Mouse (Mus musculus) left cerebral cortex, adult 2 months (tissue): Measurements from ENCODE around the gene Xylt1. TPM values are rescaled to one million over a fixed set of nuclear protein-coding genes. Genes with fewer than 3 reads are reported as not detected.

Experiments
- DNase-seq, 2 experiments: peaks; one replicate each; pipeline ENCODE4 v3.0.0; 2021 to 2022; ENCODE audit warnings: low spot score in 2 of 2, mixed read lengths in 1 of 2; ENCODE audit errors: extremely low spot score in 1 of 2
- H3K27ac ChIP-seq: fragments of 200-600 bp; 2 replicates; pipeline ENCODE4 v1.8.1; 2022
- H3K4me3 ChIP-seq: fragments of 200-600 bp; 2 replicates; pipeline ENCODE4 v1.8.1; 2022
- CTCF ChIP-seq: fragments of 200-600 bp; IDR thresholded peaks from 2 replicates; pipeline ENCODE4 v1.8.1; 2022; ENCODE audit warnings: antibody characterized with exemption, mild to moderate bottlenecking, moderate library complexity
- intact Hi-C: fragments of 180-260 bp; cut with DNase I; formaldehyde crosslinking; loops from one replicate; pipeline ENCODE4 v1.15.1; 2025
- total RNA-seq, 2 experiments: library from RNA; stranded (reverse); gene quantifications; 2 replicates each; pipeline ENCODE4 v1.2.3; 2021

The Xylt1 gene
- total RNA-seq, 2 experiments from 2014 or later: 51.7 to 60.5 TPM

DNA sequence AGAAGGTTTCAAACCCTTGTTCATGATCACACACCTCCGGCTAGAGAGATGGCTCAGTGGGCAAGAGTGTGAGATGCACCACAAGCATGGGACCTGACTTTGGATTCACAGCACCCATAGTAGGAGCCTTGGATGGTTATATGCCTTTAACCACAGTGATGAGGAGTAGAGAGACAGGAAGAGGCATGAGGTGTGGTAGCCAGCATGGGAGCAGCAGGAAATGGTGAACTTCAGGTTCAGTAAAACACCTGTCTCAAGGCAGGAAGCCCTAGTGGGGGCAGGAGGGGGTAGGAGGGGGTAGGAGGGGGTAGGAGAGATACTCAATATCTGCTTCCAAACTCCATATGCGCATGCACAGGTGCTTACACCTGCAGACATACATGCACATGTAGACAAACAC is 257.2 kb downstream of the Xylt1 start:
- TF ChIP-seq CTCF: no peak
- intact Hi-C loops: no loop called here
- DNase-seq: no peak
- Histone ChIP-seq H3K4me3 (no peak overlapping the region), H3K27ac (no peak overlapping the region)

DNA sequence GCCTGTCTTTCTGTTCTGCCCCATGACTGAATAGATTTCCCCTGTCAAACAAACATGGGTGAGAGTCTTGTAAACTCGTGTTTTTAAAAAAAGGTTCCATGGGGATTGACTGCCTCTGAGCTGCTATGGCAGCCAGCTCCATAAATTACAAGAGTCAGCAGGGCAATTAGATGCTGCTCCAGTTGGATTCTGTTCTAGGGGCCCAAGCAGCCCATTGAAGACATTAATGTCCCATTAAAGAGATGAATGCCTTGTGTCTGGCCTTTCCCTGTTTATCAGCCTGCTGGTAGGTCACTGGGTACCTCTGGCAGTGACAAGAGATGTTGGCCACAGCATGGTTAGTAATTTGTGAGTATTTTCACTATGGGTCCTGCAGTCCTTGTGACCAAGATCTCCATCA is 271.9 kb downstream of the Xylt1 start:
- no peak overlapping the region for H3K4me3 ChIP-seq
- intact Hi-C loops: no loop called here
- DNase-seq: no peak
- TF ChIP-seq CTCF: no peak
- H3K27ac ChIP-seq: no peak overlapping the region

DNA sequence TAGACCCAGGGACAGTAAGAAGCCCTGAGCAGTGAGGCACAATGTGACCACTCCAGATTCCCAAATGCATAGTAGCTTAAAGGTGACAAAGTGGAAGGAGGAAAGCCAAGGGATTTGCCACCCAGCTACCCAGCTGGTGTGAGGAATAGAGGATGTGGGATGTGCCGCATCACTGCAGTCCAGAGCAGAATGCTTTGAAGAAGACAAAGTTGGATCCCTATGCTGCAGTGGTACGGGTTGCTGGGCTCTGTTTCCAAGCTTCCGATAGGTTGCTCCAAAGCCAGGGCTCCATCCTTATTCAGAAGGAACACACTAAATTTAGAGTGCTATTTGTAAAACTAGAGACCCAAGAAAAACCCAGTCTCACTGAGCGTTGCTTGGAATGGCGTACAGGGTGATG is 275.0 kb downstream of the Xylt1 start:
- DNase-seq: no peak
- intact Hi-C loops: loop anchor here (5.0 kb wide), 1 partner anchor 227 kb away; no protein-coding TSS in a partner anchor
- TF ChIP-seq CTCF: no peak
- Histone ChIP-seq H3K27ac (peak overlapping the region; percentile 40; the same call in 1 of the 2 replicates), H3K4me3 (no peak overlapping the region)

DNA sequence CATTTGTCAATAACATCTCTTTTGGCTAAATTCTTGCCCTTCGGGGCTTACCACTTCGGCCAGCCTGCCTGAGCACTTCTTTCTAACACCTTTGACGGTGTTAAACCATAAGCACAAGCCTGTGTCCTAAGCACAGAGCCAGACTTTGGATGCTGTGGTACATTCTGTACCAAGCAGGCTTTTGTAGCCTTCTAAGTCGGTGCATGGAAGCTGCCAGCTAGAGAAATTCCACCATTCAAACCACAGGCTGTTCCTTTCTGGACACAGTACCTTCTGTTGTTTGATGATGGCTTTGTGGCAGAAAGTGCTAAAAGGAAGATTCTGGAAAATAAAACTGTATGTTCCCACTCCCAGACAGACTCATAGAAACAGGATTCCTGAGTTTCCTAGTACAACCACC is 277.4 kb downstream of the Xylt1 start:
- H3K4me3 ChIP-seq: no peak overlapping the region
- TF ChIP-seq CTCF: no peak
- DNase-seq: no peak
- intact Hi-C loops: loop anchor here (5.0 kb wide), 1 partner anchor 224 kb away; no protein-coding TSS in a partner anchor
- peak overlapping the region; percentile 69 for H3K27ac ChIP-seq

DNA sequence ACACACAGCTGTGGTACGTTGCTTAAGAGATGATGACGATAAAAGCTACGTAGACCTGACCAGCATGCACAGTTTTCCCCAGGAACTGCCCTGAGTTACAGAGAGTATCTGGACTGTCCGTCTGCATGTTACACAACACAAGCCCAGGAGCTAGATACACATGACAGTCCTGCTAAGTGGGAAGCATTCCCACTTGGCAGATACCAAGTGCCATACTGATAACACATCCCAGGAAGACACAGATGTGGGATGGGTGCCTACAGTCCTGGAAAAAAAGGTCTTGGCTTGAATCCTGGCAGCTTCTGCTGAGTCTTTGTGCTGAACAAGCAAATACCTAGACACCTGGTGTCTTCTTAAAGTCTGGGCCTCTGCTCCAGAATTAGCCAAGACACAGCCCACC is 278.0 kb downstream of the Xylt1 start:
- no peak for DNase-seq
- no peak for TF ChIP-seq CTCF
- intact Hi-C loops: loop anchor here (5.0 kb wide), 1 partner anchor 224 kb away; no protein-coding TSS in a partner anchor
- Histone ChIP-seq H3K27ac (peak overlapping the region; percentile 69), H3K4me3 (no peak overlapping the region)

DNA sequence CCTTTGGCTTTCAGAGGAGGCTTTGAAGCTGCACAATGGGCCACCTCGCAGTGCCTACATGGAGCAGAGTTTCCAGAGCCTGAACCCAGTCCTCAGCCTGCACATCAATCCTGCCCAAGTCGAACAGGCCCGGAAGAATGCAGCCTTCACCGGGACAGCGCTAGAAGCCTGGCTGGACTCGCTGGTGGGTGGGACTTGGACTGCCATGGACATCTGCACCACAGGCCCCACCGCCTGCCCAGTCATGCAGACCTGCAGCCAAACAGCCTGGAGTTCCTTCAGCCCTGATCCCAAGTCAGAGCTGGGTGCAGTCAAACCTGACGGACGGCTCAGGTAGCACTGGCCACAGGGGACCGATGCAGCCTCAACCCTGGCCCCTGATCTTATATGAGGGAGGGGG is 286.5 kb downstream of the Xylt1 start:
- no peak for TF ChIP-seq CTCF
- no peak for DNase-seq

DNA sequence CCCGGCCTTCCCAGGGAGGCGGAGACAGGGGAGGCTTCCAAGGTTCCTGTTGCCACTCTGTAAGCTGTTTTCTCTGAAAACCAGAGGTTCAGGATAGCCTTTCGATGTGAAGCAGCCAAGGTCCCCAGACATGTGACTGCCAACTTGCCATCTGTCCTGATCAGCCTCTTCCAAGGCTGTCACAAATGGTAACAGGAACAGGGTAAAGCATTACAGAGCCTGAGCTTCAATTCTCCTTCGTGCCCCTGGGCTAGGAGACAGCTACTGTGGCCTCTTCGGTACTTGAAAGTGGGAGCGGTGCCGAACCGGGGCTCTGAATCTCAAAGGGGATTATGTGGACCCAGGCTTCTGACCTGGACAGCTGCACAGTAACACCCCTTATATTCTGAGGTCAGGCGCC is 287.4 kb downstream of the Xylt1 start:
- intact Hi-C loops: no loop called here
- DNase-seq: no peak
- no peak overlapping the region for H3K4me3 ChIP-seq
- TF ChIP-seq CTCF: no peak
- no peak overlapping the region for H3K27ac ChIP-seq

More for the DNA sequence above, 286.5 kb downstream of the Xylt1 start:
- intact Hi-C loops: no loop called here
- Histone ChIP-seq H3K27ac (no peak overlapping the region), H3K4me3 (no peak overlapping the region)

DNA sequence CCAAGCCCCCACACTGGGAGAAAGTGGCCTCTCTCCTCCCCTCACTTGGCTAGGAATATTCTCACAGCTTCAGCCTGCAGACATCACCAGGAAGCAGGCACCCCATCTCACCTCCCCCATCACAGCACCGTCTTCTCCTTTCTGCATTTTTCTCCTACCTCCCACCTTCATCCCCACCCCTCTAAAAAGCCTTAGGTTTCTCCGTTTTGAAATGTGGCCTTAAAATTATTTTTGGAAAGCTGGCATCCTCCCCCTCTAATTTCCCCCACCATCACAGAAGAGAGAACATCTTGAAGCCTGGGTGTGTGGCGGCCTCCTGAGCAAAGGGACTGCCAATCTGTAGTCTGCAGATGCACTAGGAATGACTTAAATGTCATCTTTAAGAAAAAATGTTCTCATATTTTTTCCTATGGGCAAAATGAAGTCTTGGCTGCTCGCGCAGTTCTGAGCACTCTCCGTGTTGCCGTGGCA is 291.4 kb downstream of the Xylt1 start:
- TF ChIP-seq CTCF: no peak
- DNase-seq: peak; percentile 58 to 60
- peak overlapping the region; percentile 84 for H3K27ac ChIP-seq
- intact Hi-C loops: loop anchor here (1.0 to 5.0 kb wide), 2 partner anchors 27 to 245 kb away; no protein-coding TSS in a partner anchor
- no peak overlapping the region for H3K4me3 ChIP-seq

DNA sequence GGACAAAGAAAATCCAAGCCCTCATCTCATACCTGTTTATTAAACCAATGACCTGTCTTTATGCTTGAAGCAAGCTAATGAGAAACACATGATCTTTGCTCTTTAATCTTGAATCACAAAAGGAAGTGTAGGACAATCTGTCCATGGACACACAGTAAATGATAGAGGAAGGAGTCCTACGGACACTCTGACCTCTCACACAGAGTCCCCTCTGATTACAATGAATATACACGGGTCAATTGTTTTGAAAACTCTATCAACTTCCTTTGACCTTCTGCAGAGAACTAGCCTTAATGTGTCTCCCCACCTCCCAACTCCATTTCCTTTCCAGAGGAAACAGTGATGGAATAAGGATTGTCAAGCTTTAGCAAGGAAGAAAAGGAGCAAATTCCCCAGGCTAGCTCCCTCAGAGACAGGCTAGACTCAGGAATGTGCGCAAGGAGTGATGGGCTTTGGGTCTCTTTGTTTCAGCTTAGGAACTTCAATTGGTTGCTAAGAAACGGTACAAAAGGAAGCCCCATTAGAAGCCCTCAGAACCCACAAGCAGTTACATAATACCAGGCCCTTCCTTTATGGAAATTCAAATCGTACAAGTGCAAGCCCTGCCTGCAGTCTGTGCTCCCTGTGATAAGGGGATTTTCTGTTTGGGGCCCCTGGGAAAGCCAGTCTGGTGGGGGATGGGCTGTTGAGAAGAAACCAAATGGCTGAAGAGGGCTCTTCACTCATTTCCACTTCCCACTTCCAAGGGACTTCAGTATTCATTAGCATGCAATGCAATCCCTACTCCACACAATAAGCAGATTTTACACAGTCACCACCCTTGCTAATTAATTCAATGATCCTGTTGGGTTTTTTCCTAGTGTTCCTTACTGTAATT is 305.6 kb downstream of the Xylt1 start:
- no peak overlapping the region for H3K27ac ChIP-seq
- no peak overlapping the region for H3K4me3 ChIP-seq
- TF ChIP-seq CTCF: no peak
- DNase-seq: no peak
- intact Hi-C loops: no loop called here

DNA sequence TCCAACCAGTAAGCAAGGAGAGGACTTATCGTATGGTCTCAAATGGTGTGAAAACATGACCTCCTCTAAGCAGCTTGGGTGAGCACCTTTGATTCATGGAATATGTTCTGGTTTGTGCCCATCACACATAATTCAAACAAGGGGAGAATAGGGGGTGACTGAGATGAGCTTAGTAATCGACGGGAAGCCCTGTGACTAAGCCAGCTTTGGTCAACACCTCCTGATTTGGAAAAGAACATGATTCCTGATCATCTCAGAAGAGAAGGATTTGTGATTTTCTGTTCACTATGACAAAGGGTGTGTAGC is 306.2 kb downstream of the Xylt1 start:
- intact Hi-C loops: no loop called here
- no peak overlapping the region for H3K27ac ChIP-seq
- DNase-seq: no peak
- no peak overlapping the region for H3K4me3 ChIP-seq
- TF ChIP-seq CTCF: no peak

DNA sequence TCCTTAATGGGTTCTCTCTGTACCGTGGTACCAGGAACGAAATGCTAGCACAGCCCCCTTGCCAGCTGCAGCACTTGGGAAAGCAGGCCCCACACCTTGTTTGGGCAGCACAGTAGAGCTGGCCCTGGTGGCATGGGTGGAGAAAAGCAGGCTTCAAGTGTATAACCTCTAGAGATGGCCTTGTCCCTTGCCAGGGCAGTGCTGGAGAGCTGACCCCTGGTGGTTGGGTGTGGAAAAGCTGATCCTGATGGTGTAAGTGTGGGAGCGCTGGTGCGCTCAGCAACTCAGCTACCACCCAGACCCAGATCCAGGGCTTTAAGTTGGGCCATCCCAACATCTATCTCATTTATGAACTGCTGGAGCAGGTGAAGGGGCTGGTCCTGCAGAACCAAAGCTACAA is 314.8 kb downstream of the Xylt1 start:
- intact Hi-C loops: loop anchor here (5.0 kb wide), 3 partner anchors 222 to 588 kb away; partner anchors contain the start of gene Xylt1
- no peak overlapping the region for H3K27ac ChIP-seq
- no peak for DNase-seq
- TF ChIP-seq CTCF: peak; percentile 26
- H3K4me3 ChIP-seq: no peak overlapping the region

DNA sequence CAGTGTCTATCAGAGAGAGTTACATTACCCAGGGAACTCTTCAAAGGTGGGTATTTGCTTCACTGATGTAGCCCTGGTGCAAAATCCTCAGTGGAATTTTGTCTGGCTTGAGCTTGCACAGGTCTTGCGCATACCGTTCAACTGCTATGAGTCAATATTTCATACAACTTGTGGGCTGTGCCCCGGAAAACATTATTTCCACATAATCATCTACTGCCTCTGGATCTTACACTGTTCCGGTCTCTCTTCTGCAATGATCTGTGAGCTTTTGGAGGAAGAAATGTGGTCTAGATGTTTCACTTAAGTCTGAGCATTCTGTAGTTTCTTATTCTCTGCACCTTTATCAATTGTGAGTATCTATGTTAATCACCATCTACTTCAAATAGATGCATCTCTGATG is 316.9 kb downstream of the Xylt1 start:
- DNase-seq: no peak
- Histone ChIP-seq H3K4me3 (no peak overlapping the region), H3K27ac (peak overlapping the region; percentile 6; the same call in 1 of the 2 replicates)
- intact Hi-C loops: loop anchor here (2.0 to 5.0 kb wide), 4 partner anchors 163 to 590 kb away; partner anchors contain the start of gene Xylt1
- TF ChIP-seq CTCF: no peak
